Mouse (Mus musculus) myocyte (in vitro differentiated cells): ENCODE data around the gene Slco3a1.

Experiments
- CEBPB ChIP-seq: IDR thresholded peaks from 2 replicates; pipeline ENCODE4 v1.6.1; 2011; ENCODE audit warnings: mild to moderate bottlenecking, moderate library complexity; ENCODE audit not compliant: poor library complexity, insufficient read depth, severe bottlenecking
- E2F4 ChIP-seq: IDR thresholded peaks from one replicate; pipeline ENCODE4 v1.6.1; 2011; ENCODE audit warnings: mild to moderate bottlenecking, control low read depth, moderate library complexity; ENCODE audit not compliant: insufficient read depth
- MAX ChIP-seq: IDR thresholded peaks from one replicate; pipeline ENCODE4 v1.6.1; 2011; ENCODE audit warnings: low read depth, mild to moderate bottlenecking, control low read depth
- MYOD1 ChIP-seq, 3 experiments: IDR thresholded peaks; one replicate each; pipeline ENCODE4 v1.6.1; 2011; ENCODE audit warnings: control low read depth in 2 of 3, low read depth in 2 of 3, mild to moderate bottlenecking in 2 of 3, moderate library complexity in 1 of 3; ENCODE audit not compliant: insufficient read length in 2 of 3, control insufficient read depth in 1 of 3
- MYOG ChIP-seq, 3 experiments: IDR thresholded peaks; one replicate each; pipeline ENCODE4 v1.6.1; 2011; ENCODE audit warnings: control low read depth in 2 of 3, low read depth in 2 of 3, mild to moderate bottlenecking in 2 of 3; ENCODE audit not compliant: insufficient read length in 2 of 3, control insufficient read depth in 1 of 3, insufficient read depth in 1 of 3
- POLR2A ChIP-seq: IDR thresholded peaks from one replicate; pipeline ENCODE4 v1.6.1; 2011; ENCODE audit warnings: low read depth, mild to moderate bottlenecking, control low read depth, moderate library complexity; ENCODE audit not compliant: insufficient read length
- POLR2AphosphoS2 ChIP-seq: IDR thresholded peaks from one replicate; pipeline ENCODE4 v1.6.1; 2011; ENCODE audit warnings: low read depth, control low read depth; ENCODE audit not compliant: insufficient read length
- REST ChIP-seq: IDR thresholded peaks from one replicate; pipeline ENCODE4 v1.6.1; 2011; ENCODE audit warnings: mild to moderate bottlenecking, control low read depth, moderate library complexity; ENCODE audit not compliant: insufficient read depth, insufficient read length
- SRF ChIP-seq: IDR thresholded peaks from one replicate; pipeline ENCODE4 v1.6.1; 2011; ENCODE audit warnings: low read depth; ENCODE audit not compliant: control insufficient read depth, insufficient read length
- TCF12 ChIP-seq: IDR thresholded peaks from one replicate; pipeline ENCODE4 v1.6.1; 2011; ENCODE audit warnings: mild to moderate bottlenecking, control low read depth; ENCODE audit not compliant: poor library complexity, insufficient read depth, severe bottlenecking
- USF1 ChIP-seq: IDR thresholded peaks from one replicate; pipeline ENCODE4 v1.6.1; 2011; ENCODE audit warnings: low read depth, mild to moderate bottlenecking, control low read depth, moderate library complexity

GRCm38 (mm10) chr7:74447781-74448180 lies 106.8 kb downstream of the Slco3a1 start:
- no peak for TF ChIP-seq MAX
- TF ChIP-seq POLR2A: no peak
- TF ChIP-seq TCF12: no peak
- no peak for TF ChIP-seq POLR2AphosphoS2
- no peak for TF ChIP-seq USF1
- TF ChIP-seq CEBPB: no peak
- no peak for TF ChIP-seq E2F4
- no peak for TF ChIP-seq MYOG (IDR thresholded peaks at IDR 0.05; ENCODE audit: control insufficient read depth in 1 of 3, insufficient read depth in 1 of 3, insufficient read length in 2 of 3, low read depth in 2 of 3)
- no peak for TF ChIP-seq MYOD1 (IDR thresholded peaks at IDR 0.05; ENCODE audit: control insufficient read depth in 1 of 3, insufficient read length in 2 of 3, low read depth in 2 of 3)
- TF ChIP-seq SRF: no peak
- no peak for TF ChIP-seq REST
